Mouse (Mus musculus): Measurements from ENCODE around the gene Cyp4a31. TPM values are rescaled to one million over a fixed set of nuclear protein-coding genes. Genes with fewer than 3 reads are reported as not detected.
"Not testable (repeated sequence)": the region's sequence is repeated elsewhere in the genome, so short reads cannot be mapped to it uniquely, and the experiment has no call there.

The Cyp4a31 gene
- total RNA-seq, 2 experiments from 2014 or later: not detected

DNA sequence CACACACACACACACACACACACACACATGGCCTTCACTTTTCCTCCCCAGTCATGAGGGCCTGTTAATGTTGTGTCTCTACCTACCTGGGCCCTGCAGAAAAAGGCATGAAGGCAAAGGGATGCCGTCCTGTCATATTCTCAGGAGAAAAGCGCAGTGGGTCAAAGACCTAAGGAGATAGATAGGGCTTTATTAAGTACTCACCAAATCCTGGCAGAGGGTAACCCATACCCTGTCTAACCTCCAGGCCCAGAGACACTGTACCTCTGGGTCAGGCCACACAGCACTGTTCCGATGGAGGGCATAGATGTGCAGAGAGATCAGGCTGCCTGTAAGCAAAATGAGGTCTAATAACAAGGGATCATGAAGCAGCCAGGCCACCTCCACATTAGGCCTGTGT, 62.1 kb downstream of the Cyp4a31 start:
- intact Hi-C loops (cut with DNase I; ENCODE audit: low total_unique reads): not testable (repeated sequence)

More for the DNA sequence above, 62.1 kb downstream of the Cyp4a31 start:
- DNase-seq: not testable (repeated sequence)

Other genes with a start within 250 kb of the Cyp4a31 start
- gene Cyp4a12b, start 152.0 kb upstream of the Cyp4a31 start, total RNA-seq (2021): not detected
- gene Cyp4a30b, start 111.0 kb upstream of the Cyp4a31 start, total RNA-seq (2021): not detected
- gene Cyp4a14, start 67.5 kb upstream of the Cyp4a31 start, total RNA-seq (2021): not detected
- gene Cyp4a10, start 45.4 kb upstream of the Cyp4a31 start, total RNA-seq (2021): not detected
- gene Cyp4a32, start 37.3 kb downstream of the Cyp4a31 start, total RNA-seq (2021): not detected
- 1 to 10 TPM; 1.7 to 3.1 TPM for gene Cyp4b1, start 84.1 kb downstream of the Cyp4a31 start, total RNA-seq (2021)
- gene Efcab14, start 174.1 kb downstream of the Cyp4a31 start, total RNA-seq (2021): 10 to 100 TPM; 25.0 to 27.2 TPM
- gene Tex38, start 217.4 kb downstream of the Cyp4a31 start, total RNA-seq (2021): 1 to 10 TPM in 1 of 2 experiments, under 1 TPM in 1; 0.80 to 1.5 TPM
- 10 to 100 TPM; 31.2 to 42.1 TPM for gene Atpaf1, start 221.2 kb downstream of the Cyp4a31 start, total RNA-seq (2021)

Data from gastrocnemius, postnatal 14 days (tissue).